Mouse (Mus musculus): ENCODE data around the gene Ran. TPM values are rescaled to one million over a fixed set of nuclear protein-coding genes. Genes with fewer than 3 reads are reported as not detected.

Ran gene
- polyA plus RNA-seq, 1 experiment from 2014 or later = 560 TPM

DNA sequence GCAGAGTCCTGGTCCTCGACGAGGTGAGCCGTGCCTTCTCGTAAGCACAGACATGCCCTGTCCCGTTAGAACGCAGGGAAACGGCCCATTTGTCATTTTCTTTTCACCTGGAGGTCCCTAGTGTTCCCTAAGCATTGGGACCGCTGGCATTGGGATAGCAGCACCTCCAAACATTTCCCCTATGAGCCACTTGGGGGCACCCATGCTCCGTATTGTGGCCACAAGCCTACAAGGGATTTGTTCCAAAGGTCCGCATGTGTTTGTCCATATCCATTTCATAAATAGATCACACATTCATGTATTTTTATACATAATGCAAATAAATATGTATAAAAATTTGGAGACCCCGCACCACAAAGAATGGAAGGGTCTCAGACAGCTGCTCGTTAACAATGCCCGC is 41.7 kb downstream of the Ran start:
- H3K9me3 ChIP-seq (ENCODE audit: control insufficient read depth, low read depth, low read length) = no peaks in the 10 kb centered on the region
- no peak for ATAC-seq (ENCODE audit: insufficient number of reproducible peaks, insufficient read depth, low FRiP score, low read depth)
- WGBS = 19% methylated on average over 13 of the region's 13 CpGs
- no peak overlapping the region for H3K9ac ChIP-seq (replicated peaks; ENCODE audit: low read depth, low read length)
- no peak overlapping the region for H3K4me2 ChIP-seq (replicated peaks; ENCODE audit: low read depth, low read length)
- no peaks in the 10 kb centered on the region for H3K36me3 ChIP-seq (ENCODE audit: control insufficient read depth, insufficient read depth, low read length)
- peaks cover 2% of the 10 kb centered on the region; the same call in 1 of the 2 replicates for H3K4me1 ChIP-seq (ENCODE audit: control insufficient read depth, insufficient read depth, low read length)
- peaks cover 3% of the 10 kb centered on the region; the same call in 1 of the 2 replicates for H3K27me3 ChIP-seq (ENCODE audit: control insufficient read depth, insufficient read depth, low read length)
- no peak overlapping the region for H3K27ac ChIP-seq (ENCODE audit: low read length)
- H3K4me3 ChIP-seq (ENCODE audit: low read depth, low read length) = no peak overlapping the region

DNA sequence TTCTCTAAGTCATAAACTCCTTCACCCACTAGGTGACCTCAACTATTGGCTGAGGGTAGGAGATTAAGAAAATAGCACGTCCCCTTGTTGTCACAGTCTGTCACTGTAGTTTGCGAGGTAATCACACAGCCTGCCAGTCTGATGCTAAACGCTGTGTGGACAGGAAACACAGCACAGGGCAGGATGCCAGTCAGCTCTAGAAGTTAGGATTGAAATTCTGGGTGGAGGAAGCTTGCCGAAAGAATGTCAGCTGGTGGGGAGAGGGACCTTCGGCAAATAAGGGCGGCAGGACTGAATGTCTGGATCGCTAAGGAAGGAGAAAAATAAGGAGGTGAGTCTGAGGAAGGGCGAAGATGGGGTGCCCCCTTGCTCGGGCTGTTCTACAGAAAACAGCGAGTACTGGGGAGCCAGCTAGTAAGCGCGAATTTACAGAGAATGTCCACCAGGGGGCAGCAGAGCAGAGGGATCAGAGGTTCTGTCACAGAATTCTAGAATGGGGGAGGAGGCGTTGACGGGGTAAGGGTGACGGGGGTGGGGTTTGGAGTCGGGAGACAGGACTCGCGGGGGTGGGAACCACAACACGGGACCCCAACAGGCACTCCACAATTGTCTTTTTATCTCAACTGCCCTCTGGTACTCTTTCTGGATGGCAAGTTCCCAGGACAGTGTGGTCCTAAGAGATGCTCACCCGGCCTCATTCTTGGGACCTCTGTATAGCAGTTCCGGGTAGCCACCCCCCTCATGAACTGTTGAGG is 43.3 kb downstream of the Ran start:
- Histone ChIP-seq H3K9ac (replicated peaks; ENCODE audit: low read depth, low read length) (no peak overlapping the region), H3K4me3 (ENCODE audit: low read depth, low read length) (no peak overlapping the region), H3K4me1 (ENCODE audit: control insufficient read depth, insufficient read depth, low read length) (peaks cover 2% of the 10 kb centered on the region; the same call in 1 of the 2 replicates), H3K27ac (ENCODE audit: low read length) (no peak overlapping the region), H3K36me3 (ENCODE audit: control insufficient read depth, insufficient read depth, low read length) (no peaks in the 10 kb centered on the region), H3K27me3 (ENCODE audit: control insufficient read depth, insufficient read depth, low read length) (peaks cover 3% of the 10 kb centered on the region; the same call in 1 of the 2 replicates), H3K9me3 (ENCODE audit: control insufficient read depth, low read depth, low read length) (no peaks in the 10 kb centered on the region), H3K4me2 (replicated peaks; ENCODE audit: low read depth, low read length) (peak overlapping the region; percentile 22)
- no peak for ATAC-seq (ENCODE audit: insufficient number of reproducible peaks, insufficient read depth, low FRiP score, low read depth)
- 11% methylated on average over 21 of the region's 21 CpGs for WGBS

DNA sequence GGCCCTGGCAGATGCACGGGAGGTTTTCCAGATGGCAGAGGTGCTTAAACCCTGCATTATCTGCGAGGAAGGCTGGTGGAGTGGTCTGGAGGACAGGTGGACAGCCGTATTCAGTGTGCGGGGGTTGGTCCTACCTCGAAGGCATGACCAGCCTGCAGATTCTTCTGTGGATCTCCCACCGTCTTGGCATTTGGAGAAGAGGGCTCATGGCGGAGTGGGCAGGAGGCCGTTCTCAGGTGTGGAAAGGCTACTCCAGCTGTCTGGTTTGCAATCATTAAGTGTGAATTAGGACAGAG is 43.9 kb downstream of the Ran start:
- Histone ChIP-seq H3K9me3 (ENCODE audit: control insufficient read depth, low read depth, low read length) (no peaks in the 10 kb centered on the region), H3K27me3 (ENCODE audit: control insufficient read depth, insufficient read depth, low read length) (peaks cover 3% of the 10 kb centered on the region; the same call in 1 of the 2 replicates), H3K4me3 (ENCODE audit: low read depth, low read length) (no peak overlapping the region), H3K4me2 (replicated peaks; ENCODE audit: low read depth, low read length) (peak overlapping the region; percentile 22), H3K9ac (replicated peaks; ENCODE audit: low read depth, low read length) (no peak overlapping the region), H3K27ac (ENCODE audit: low read length) (no peak overlapping the region), H3K4me1 (ENCODE audit: control insufficient read depth, insufficient read depth, low read length) (peaks cover 2% of the 10 kb centered on the region; the same call in 1 of the 2 replicates), H3K36me3 (ENCODE audit: control insufficient read depth, insufficient read depth, low read length) (no peaks in the 10 kb centered on the region)
- WGBS = 38% methylated on average over 8 of the region's 8 CpGs
- ATAC-seq (ENCODE audit: insufficient number of reproducible peaks, insufficient read depth, low FRiP score, low read depth) = no peak

DNA sequence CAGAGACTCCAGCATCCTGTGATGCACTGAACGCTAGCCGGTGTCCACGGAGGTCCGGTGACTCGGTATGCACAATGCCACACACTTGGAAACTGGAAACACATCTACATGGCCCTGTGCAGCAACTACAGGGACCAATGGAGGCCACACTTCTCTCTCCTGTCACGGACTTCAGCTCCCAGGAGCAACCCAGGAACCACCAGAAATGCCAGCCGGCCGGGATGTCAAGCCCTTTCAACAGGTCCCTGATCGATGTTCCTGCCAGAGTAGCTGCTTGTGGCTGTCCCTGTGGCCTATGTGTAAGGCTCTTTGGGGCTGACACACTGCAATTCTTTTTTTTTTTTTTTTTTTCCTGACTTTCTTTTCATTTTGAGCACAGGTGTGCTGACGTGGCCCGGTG is 44.3 kb downstream of the Ran start:
- Histone ChIP-seq H3K36me3 (ENCODE audit: control insufficient read depth, insufficient read depth, low read length) (no peaks in the 10 kb centered on the region), H3K4me3 (ENCODE audit: low read depth, low read length) (no peak overlapping the region), H3K4me2 (replicated peaks; ENCODE audit: low read depth, low read length) (no peak overlapping the region), H3K4me1 (ENCODE audit: control insufficient read depth, insufficient read depth, low read length) (peaks cover 2% of the 10 kb centered on the region; the same call in 1 of the 2 replicates), H3K27ac (ENCODE audit: low read length) (no peak overlapping the region), H3K9ac (replicated peaks; ENCODE audit: low read depth, low read length) (no peak overlapping the region), H3K27me3 (ENCODE audit: control insufficient read depth, insufficient read depth, low read length) (peaks cover 3% of the 10 kb centered on the region; the same call in 1 of the 2 replicates), H3K9me3 (ENCODE audit: control insufficient read depth, low read depth, low read length) (no peaks in the 10 kb centered on the region)
- 56% methylated on average over 11 of the region's 11 CpGs for WGBS
- ATAC-seq (ENCODE audit: insufficient number of reproducible peaks, insufficient read depth, low FRiP score, low read depth) = no peak

DNA sequence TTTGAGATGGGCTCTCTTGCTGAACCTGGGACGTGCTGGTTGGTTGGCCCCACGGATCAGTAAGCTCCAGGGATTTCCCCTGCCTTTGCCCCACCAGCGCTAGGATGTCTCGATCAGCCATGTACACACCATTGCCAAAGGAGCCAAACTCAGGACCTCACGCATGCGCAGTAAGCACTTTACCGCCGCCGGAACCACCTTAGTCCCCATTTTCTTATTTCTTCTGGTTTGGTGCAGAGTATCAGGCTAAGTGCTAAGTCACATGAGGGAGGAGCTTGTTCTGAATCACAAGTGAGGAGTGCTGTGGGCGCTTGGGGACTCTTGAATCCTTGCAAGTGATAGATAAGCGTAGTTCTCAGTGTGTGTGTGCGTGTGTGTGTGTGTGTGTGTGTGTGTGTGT is 45.4 kb downstream of the Ran start:
- no peak overlapping the region for H3K27ac ChIP-seq (ENCODE audit: low read length)
- H3K36me3 ChIP-seq (ENCODE audit: control insufficient read depth, insufficient read depth, low read length) = no peaks in the 10 kb centered on the region
- no peak overlapping the region for H3K4me2 ChIP-seq (replicated peaks; ENCODE audit: low read depth, low read length)
- WGBS = 74% methylated on average over 12 of the region's 12 CpGs
- peaks cover 2% of the 10 kb centered on the region; the same call in 1 of the 2 replicates for H3K4me1 ChIP-seq (ENCODE audit: control insufficient read depth, insufficient read depth, low read length)
- H3K9me3 ChIP-seq (ENCODE audit: control insufficient read depth, low read depth, low read length) = no peaks in the 10 kb centered on the region
- ATAC-seq (ENCODE audit: insufficient number of reproducible peaks, insufficient read depth, low FRiP score, low read depth) = no peak
- no peak overlapping the region for H3K4me3 ChIP-seq (ENCODE audit: low read depth, low read length)
- H3K9ac ChIP-seq (replicated peaks; ENCODE audit: low read depth, low read length) = no peak overlapping the region
- peaks cover 3% of the 10 kb centered on the region; the same call in 1 of the 2 replicates for H3K27me3 ChIP-seq (ENCODE audit: control insufficient read depth, insufficient read depth, low read length)

DNA sequence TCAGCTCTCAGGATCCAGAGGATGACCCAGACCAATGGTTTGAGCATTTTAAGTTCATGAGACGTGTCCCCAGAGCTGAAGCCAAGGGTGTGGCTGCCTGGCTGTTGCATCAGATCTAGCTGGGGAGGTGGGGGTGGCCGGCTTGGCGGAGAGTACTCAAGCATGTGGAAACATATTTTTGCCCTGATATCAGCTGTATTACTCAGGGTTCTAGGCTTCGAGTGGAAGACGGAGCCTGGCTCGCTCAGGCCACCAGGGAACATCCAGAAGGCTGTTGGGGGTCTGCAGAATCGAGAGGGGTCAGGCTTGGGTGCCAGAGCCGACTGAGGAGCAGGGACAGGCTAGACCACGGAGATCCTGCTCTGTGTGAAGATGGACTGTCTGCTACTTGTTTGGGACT is 46.1 kb downstream of the Ran start:
- no peak for ATAC-seq (ENCODE audit: insufficient number of reproducible peaks, insufficient read depth, low FRiP score, low read depth)
- H3K36me3 ChIP-seq (ENCODE audit: control insufficient read depth, insufficient read depth, low read length) = no peaks in the 10 kb centered on the region
- WGBS = 75% methylated on average over 9 of the region's 9 CpGs
- peaks cover 2% of the 10 kb centered on the region; the same call in 1 of the 2 replicates for H3K4me1 ChIP-seq (ENCODE audit: control insufficient read depth, insufficient read depth, low read length)
- H3K9ac ChIP-seq (replicated peaks; ENCODE audit: low read depth, low read length) = no peak overlapping the region
- peaks cover 3% of the 10 kb centered on the region; the same call in 1 of the 2 replicates for H3K27me3 ChIP-seq (ENCODE audit: control insufficient read depth, insufficient read depth, low read length)
- no peak overlapping the region for H3K4me3 ChIP-seq (ENCODE audit: low read depth, low read length)
- no peak overlapping the region for H3K27ac ChIP-seq (ENCODE audit: low read length)
- H3K9me3 ChIP-seq (ENCODE audit: control insufficient read depth, low read depth, low read length) = no peaks in the 10 kb centered on the region
- no peak overlapping the region for H3K4me2 ChIP-seq (replicated peaks; ENCODE audit: low read depth, low read length)

DNA sequence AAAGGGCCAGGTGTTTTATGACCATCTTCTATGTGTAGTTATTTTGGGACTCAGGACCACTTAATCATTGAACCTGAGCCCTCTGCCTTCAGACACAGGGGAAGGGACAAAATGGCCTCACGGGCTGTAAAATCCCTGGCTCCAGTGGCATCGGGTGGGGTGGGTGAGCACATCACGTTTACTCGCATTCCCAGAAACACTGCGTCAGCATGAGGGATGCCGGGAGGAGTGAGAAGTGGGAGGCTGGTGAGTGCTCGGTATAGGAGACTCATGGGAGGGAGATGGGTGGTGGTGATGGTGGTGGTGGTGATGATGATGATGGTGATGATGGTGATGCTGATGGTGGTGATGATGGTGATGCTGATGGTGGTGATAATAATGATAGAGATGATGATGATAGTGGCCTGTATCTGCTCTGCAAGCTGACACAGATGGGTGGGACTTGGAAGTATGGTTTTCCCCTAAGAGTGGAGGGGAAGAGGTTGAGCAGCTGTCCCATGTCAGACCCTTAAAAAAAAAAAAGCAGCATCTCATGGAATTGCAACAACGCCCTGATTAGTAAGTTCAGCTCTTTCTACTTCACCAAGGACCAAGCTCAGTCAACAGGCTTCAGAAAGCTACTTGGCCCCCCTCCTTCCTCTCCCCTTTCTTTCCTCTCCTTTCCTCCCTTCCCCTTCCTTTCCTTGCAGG is 46.8 kb downstream of the Ran start:
- H3K27ac ChIP-seq (ENCODE audit: low read length) = no peak overlapping the region
- no peak for ATAC-seq (ENCODE audit: insufficient number of reproducible peaks, insufficient read depth, low FRiP score, low read depth)
- H3K36me3 ChIP-seq (ENCODE audit: control insufficient read depth, insufficient read depth, low read length) = no peaks in the 10 kb centered on the region
- H3K27me3 ChIP-seq (ENCODE audit: control insufficient read depth, insufficient read depth, low read length) = no peaks in the 10 kb centered on the region
- no peak overlapping the region for H3K4me3 ChIP-seq (ENCODE audit: low read depth, low read length)
- H3K9ac ChIP-seq (replicated peaks; ENCODE audit: low read depth, low read length) = no peak overlapping the region
- no peak overlapping the region for H3K4me2 ChIP-seq (replicated peaks; ENCODE audit: low read depth, low read length)
- peaks cover 4% of the 10 kb centered on the region; the same call in 1 of the 2 replicates for H3K4me1 ChIP-seq (ENCODE audit: control insufficient read depth, insufficient read depth, low read length)
- WGBS = 79% methylated on average over 8 of the region's 8 CpGs
- H3K9me3 ChIP-seq (ENCODE audit: control insufficient read depth, low read depth, low read length) = no peaks in the 10 kb centered on the region

DNA sequence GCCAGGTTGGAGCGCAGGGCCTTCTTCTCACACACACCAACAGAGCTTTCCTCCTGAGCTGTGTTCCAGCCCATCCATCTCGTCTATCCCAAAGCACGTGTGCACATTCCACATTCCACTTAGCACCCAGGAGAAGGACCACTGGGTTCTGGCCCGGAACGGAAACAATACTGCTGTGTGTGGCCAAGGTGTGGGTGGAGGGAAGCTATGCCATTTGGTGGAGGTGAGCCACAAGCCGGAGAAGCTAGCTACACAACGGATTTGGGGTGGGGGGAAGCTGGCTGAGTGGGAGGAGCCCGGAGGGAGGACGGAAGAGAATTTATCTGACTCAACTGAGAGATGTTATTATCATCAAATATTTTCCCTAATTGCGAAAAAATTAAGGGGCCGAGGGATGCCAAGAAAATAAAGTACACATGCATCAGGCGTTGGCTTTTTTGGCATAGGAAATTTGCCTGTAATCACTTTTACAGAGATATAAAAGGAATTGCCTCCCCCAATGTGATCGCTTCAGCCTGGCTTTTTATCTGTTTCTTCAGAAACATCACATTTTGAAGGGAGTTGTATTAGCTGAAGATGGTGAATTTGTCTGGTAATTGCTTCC is 47.5 kb downstream of the Ran start:
- no peak for ATAC-seq (ENCODE audit: insufficient number of reproducible peaks, insufficient read depth, low FRiP score, low read depth)
- no peaks in the 10 kb centered on the region for H3K9me3 ChIP-seq (ENCODE audit: control insufficient read depth, low read depth, low read length)
- H3K4me2 ChIP-seq (replicated peaks; ENCODE audit: low read depth, low read length) = no peak overlapping the region

More for the DNA sequence above, 47.5 kb downstream of the Ran start:
- Histone ChIP-seq H3K9ac (replicated peaks; ENCODE audit: low read depth, low read length) (no peak overlapping the region), H3K27ac (ENCODE audit: low read length) (no peak overlapping the region), H3K4me3 (ENCODE audit: low read depth, low read length) (no peak overlapping the region), H3K36me3 (ENCODE audit: control insufficient read depth, insufficient read depth, low read length) (no peaks in the 10 kb centered on the region), H3K27me3 (ENCODE audit: control insufficient read depth, insufficient read depth, low read length) (no peaks in the 10 kb centered on the region), H3K4me1 (ENCODE audit: control insufficient read depth, insufficient read depth, low read length) (peaks cover 8% of the 10 kb centered on the region; the same call in 1 of the 2 replicates)
- WGBS = 57% methylated on average over 13 of the region's 13 CpGs
